Mouse (Mus musculus) G1E (cell line): ENCODE measurements around the gene Hist2h4.

Source experiments
- CTCF ChIP-seq: IDR thresholded peaks from 2 replicates; pipeline ENCODE4 v1.5.1; 2012; ENCODE audit warnings: low read depth, low read length, inconsistent platforms, mixed read lengths
- GATA1 ChIP-seq: IDR thresholded peaks from 2 replicates; pipeline ENCODE4 v1.6.1; 2012; ENCODE audit warnings: borderline replicate concordance, low read length, inconsistent platforms, mixed read lengths
- POLR2AphosphoS5 ChIP-seq: IDR thresholded peaks from 2 replicates; pipeline ENCODE4 v1.6.1; 2012; ENCODE audit warnings: low read depth, low read length, inconsistent platforms; ENCODE audit not compliant: insufficient replicate concordance

DNA sequence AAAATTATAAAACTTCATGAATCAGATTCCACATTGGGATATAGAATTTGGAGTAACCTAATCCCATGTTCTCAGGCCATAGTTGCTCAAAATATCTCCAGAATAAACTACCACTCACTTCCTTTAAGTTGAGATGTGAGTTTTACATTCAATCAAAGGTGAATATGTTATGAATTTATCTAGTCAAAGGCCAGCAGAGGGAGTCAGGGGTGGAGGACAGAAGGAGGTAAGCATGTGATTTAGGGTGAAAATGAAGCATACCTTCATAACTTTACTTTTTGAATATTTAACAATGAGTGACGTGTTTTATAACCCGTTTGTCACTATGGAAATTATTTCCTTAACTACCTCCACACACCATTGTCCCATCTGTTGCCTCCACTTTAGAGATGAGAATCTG is 28.2 kb downstream of the Hist2h4 start:
- TF ChIP-seq CTCF (no peak), GATA1 (no peak), POLR2AphosphoS5 (no peak)
